Mouse (Mus musculus) lung, embryonic 16.5 days (tissue): ENCODE data around the gene Mocs3. TPM values are rescaled to one million over a fixed set of nuclear protein-coding genes. Genes with fewer than 3 reads are reported as not detected.
A peak's percentile ranks its signal among the peaks of the same experiment; 100 is the strongest.

ENCODE experiments used
- ATAC-seq: fragments of 200-750 bp; cut with Nextera tagmentation; 2 replicates; pipeline ENCODE4 v1.8.0; 2017; ENCODE audit warnings: low read depth, mild to moderate bottlenecking, moderate library complexity
- H3K27ac ChIP-seq: fragments of 300-500 bp; sonication (generic); 2 replicates; pipeline ENCODE4 v1.5.1; 2014; ENCODE audit warnings: mild to moderate bottlenecking, control low read depth, low read length
- H3K27me3 ChIP-seq: fragments of 300-500 bp; sonication (generic); 2 replicates; pipeline ENCODE4 v1.6.1; 2014; ENCODE audit warnings: low read depth, low read length, mixed read lengths; ENCODE audit not compliant: control insufficient read depth, insufficient read depth
- H3K36me3 ChIP-seq: fragments of 300-500 bp; sonication (generic); 2 replicates; pipeline ENCODE4 v1.6.1; 2014; ENCODE audit warnings: low read length; ENCODE audit not compliant: control insufficient read depth, insufficient read depth
- H3K4me1 ChIP-seq: fragments of 300-500 bp; sonication (generic); replicated peaks from 2 replicates; pipeline ENCODE4 v1.6.1; 2014; ENCODE audit warnings: low read length, mixed read lengths; ENCODE audit not compliant: control insufficient read depth, insufficient read depth
- H3K4me2 ChIP-seq: fragments of 300-500 bp; sonication (generic); 2 replicates; pipeline ENCODE4 v1.6.1; 2014; ENCODE audit warnings: low read depth, low read length, control low read depth
- H3K4me3 ChIP-seq: fragments of 300-500 bp; sonication (generic); 2 replicates; pipeline ENCODE4 v1.5.1; 2014; ENCODE audit warnings: mild to moderate bottlenecking, low read length, control low read depth
- H3K9ac ChIP-seq: fragments of 300-500 bp; sonication (generic); 2 replicates; pipeline ENCODE4 v1.6.1; 2014; ENCODE audit warnings: low read length, control low read depth
- H3K9me3 ChIP-seq: fragments of 300-500 bp; sonication (generic); 2 replicates; pipeline ENCODE4 v1.6.1; 2016; ENCODE audit warnings: low read length; ENCODE audit not compliant: control insufficient read depth
- WGBS: fragments of 180-500 bp; shearing (Covaris S2); extraction: QIAGEN DNeasy Blood & Tissue Kit; methylation state at CpG from one replicate; pipeline ENCODE4 v1.1.7; 2014; 5-methylcytosine and 5-hydroxymethylcytosine counted together
- polyA plus RNA-seq: library from polyadenylated mRNA; unstranded; fragments of >200 nt; fragmentation: Nextera tagmentation; extraction: Ambion mirVana; gene quantifications from 2 replicates; pipeline ENCODE4 v1.2.1, GENCODE M21; 2015

The Mocs3 gene
- 4.5 and 4.6 TPM in 2 replicates for polyA plus RNA-seq

DNA sequence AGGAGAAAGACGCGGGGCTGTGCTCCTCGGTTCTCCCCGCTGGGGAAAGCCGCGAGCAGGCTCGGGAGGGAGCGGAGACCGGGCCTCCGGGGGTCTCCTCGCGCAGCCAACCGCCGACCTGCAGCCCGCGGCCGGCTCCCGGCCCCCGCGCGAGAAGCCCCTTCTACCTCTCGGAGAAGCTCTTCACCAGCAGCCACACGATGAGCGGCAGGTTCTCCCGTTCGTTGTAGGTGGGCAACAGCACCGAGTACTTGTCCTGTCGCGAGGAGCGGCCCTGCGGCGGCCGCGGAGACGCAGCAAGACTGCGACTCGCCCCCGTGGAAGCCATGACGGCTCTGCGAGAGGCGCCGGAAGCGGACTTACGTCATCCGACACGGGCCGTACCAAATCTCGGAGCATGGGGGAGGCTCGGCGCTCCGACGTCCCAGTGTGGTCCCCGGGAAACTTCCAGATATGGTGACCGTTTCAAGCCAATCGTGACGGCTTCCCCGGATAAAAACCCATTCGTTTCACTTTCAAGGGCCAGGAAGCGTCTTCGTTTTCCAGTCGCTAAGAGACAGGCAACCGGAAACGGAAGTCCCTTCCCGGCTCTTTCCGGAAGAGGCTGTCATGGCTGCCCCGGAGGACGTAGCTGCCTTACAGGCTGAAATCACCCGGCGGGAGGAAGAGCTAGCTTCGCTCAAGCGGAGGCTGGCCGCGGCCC lies at the start of gene Mocs3, which contains the start of the genes Gm20716 and Dpm1:
Gene Mocs3 (plus strand): TSS at position 597 of the 703 bp plus-strand sequence.
Gene Gm20716 (minus strand): TSS at position 339 of the 703 bp plus-strand sequence.
Gene Dpm1 (minus strand): TSS at position 566 of the 703 bp plus-strand sequence.
- Histone ChIP-seq H3K4me2 (peak within 1 kb of the TSS; percentile 98), H3K36me3 (peaks cover 14% of the 10 kb centered on the region), H3K4me3 (peak within 1 kb of the TSS; percentile 67), H3K27me3 (no peaks in the 10 kb centered on the region), H3K27ac (peak within 1 kb of the TSS; percentile 91), H3K4me1 (peaks cover 21% of the 10 kb centered on the region), H3K9ac (peak within 1 kb of the TSS; percentile 77), H3K9me3 (no peaks in the 10 kb centered on the region)
- peak; percentile 88 for ATAC-seq
- whole genome bisulfite sequencing: under 1% methylated on average over 72 of the region's 73 CpGs

DNA sequence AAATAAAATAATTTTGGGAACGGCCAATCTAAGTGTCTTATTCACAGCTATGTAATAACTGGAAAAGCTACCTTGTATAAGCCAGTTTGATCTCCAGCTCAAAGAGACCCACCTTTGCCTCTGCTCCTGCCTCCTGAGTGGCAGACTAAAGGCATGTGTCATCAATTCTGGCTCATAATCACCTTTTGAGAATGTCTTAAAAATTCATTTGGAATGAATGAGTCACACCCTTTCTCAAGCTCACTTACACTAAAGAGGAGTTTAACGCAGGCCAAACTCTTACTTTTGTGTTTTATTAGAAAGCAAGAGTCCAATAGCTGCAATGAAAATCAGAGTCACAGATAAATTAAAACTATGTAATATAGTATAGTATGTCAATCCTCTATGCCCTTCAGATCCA lies 38.6 kb upstream of the Mocs3 start:
- no peaks in the 10 kb centered on the region for H3K27me3 ChIP-seq
- no peak overlapping the region for H3K9ac ChIP-seq
- H3K4me2 ChIP-seq: no peak overlapping the region
- ATAC-seq: no peak
- WGBS: 88% methylated on average over 2 of the region's 2 CpGs
- H3K27ac ChIP-seq: no peak overlapping the region
- H3K9me3 ChIP-seq: no peaks in the 10 kb centered on the region
- peaks cover 11% of the 10 kb centered on the region for H3K36me3 ChIP-seq
- no peak overlapping the region for H3K4me3 ChIP-seq
- H3K4me1 ChIP-seq: peaks cover 15% of the 10 kb centered on the region

DNA sequence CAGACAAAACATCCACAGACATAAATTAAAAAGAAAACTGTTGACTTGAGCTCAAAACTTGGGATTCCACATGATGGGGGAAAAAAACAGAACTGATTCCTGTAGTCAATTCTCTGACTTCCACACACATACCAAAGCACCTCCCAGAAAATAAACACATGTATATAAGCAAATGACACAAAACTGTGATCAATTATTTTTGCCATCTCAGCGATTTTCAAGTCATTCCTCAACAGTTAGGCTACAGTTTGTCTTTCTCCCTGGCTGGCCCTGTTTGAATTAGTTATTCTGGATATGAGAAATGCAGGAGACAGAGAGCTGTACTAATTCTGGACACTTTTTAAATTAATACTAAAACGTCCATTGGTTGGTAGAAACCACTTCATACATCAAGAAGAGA lies 36.7 kb upstream of the Mocs3 start:
- Histone ChIP-seq H3K27me3 (no peaks in the 10 kb centered on the region), H3K4me2 (no peak overlapping the region), H3K27ac (no peak overlapping the region), H3K4me3 (no peak overlapping the region), H3K4me1 (peaks cover 20% of the 10 kb centered on the region), H3K9ac (no peak overlapping the region), H3K9me3 (no peaks in the 10 kb centered on the region), H3K36me3 (peaks cover 4% of the 10 kb centered on the region; the same call in 1 of the 2 replicates)
- WGBS: 42% methylated on average over 2 of the region's 2 CpGs
- no peak for ATAC-seq

DNA sequence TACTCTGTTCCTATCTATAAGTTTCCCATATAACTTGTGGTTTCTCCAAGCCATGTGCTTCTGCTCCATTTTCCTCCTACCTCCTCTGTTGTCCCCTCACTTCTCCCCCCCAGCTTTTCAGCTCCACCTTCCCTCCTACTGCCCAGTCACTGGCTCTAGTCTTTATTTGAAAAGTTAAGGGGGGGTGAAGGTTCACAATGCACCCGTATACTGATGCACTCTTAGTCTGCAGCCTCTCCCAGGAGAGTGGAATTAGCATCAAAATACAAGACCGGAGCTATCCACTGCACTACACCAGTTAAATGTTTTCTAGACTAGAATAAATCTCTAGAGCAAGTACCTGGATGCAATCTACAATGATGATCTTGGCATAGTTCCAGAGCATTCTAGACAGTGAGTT lies 34.7 kb upstream of the Mocs3 start:
- Histone ChIP-seq H3K27ac (no peak overlapping the region), H3K4me3 (no peak overlapping the region), H3K9ac (no peak overlapping the region), H3K36me3 (peaks cover 4% of the 10 kb centered on the region; the same call in 1 of the 2 replicates), H3K4me1 (peaks cover 33% of the 10 kb centered on the region), H3K27me3 (no peaks in the 10 kb centered on the region), H3K9me3 (no peaks in the 10 kb centered on the region), H3K4me2 (no peak overlapping the region)
- WGBS: 63% methylated on average over 2 of the region's 2 CpGs
- no peak for ATAC-seq

DNA sequence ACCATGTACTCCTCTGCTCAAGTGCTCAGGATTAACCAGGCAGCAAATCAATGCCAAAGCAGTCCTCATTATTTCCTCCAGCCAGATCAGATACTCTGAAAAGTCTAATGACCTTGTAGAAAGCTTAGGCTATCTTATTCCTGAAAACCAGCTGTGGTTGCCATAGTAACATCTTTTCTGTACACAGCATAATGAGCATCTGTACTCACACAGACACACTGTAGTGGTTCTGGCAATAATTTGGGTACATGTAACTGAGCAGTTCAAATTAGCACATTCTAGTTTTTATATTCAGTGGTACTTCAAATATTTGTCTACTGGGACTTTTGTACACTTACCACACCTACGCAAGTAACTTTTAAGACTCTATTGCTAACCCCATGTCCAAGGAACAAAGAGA lies 32.0 kb upstream of the Mocs3 start:
- Histone ChIP-seq H3K9ac (no peak overlapping the region), H3K9me3 (peaks cover 1% of the 10 kb centered on the region), H3K36me3 (peaks cover 4% of the 10 kb centered on the region), H3K27me3 (no peaks in the 10 kb centered on the region), H3K4me1 (peaks cover 36% of the 10 kb centered on the region), H3K27ac (no peak overlapping the region), H3K4me2 (no peak overlapping the region), H3K4me3 (no peak overlapping the region)
- no peak for ATAC-seq
- WGBS: 63% methylated on average over 1 of the region's 1 CpGs

DNA sequence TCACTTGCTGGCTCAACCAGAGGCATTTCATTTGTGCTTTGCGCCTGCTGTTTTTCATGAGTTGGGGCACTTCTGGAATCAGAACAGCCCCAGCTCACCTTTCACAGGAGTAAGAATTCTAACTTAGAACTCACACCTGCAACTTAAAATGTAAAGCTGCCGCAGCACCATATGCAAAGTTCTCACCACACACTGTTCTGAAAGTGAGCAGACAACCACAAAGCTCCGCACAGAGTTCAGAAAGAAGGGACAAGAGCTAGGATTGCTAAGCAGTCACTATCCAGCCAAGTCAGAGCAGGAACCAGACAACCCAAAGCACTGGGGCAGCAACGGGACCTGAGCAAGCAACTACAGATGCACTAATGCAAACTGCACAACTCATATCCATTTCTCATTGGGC lies 30.9 kb upstream of the Mocs3 start:
- 80% methylated on average over 4 of the region's 4 CpGs for WGBS
- Histone ChIP-seq H3K9me3 (peaks cover 3% of the 10 kb centered on the region), H3K27ac (no peak overlapping the region), H3K36me3 (peaks cover 9% of the 10 kb centered on the region), H3K4me1 (peaks cover 39% of the 10 kb centered on the region), H3K4me2 (0 out of 2 replicates have a peak overlapping the region, but pooled peaks have one; percentile 4), H3K27me3 (no peaks in the 10 kb centered on the region), H3K9ac (no peak overlapping the region), H3K4me3 (no peak overlapping the region)
- no peak for ATAC-seq

DNA sequence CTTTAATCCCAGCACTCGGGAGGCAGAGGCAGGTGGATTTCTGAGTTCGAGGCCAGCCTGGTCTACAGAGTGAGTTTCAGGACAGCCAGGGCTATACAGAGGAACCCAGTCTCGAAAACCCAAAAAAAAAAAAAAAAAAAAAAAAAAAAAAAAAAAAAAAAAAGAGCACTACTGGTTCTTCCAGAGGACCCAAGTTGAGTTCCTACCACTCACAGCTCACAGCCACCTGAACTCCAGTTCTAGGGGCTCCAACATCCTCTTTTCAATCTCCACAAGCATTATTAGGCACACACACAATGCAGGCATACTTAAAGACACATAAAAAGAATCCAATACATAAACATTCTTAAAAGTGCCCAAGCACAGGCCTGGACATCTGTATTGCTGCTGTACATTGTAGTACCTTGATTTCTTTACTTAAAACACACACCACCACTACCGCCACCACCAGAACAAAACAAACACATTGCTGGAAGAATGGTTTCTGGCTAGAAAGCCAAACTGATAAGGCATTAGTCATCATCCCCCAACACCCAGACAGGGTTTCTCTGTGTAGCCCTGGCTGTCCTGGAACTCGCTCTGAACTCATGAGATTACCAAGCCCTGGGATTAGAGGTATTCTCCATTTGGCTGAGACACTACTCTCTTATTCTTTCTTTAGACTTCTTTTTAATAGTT lies 30.3 kb upstream of the Mocs3 start:
- no peak overlapping the region for H3K9ac ChIP-seq
- peaks cover 44% of the 10 kb centered on the region for H3K4me1 ChIP-seq
- H3K36me3 ChIP-seq: peaks cover 9% of the 10 kb centered on the region
- no peak overlapping the region for H3K27ac ChIP-seq
- no peak overlapping the region for H3K4me2 ChIP-seq
- H3K4me3 ChIP-seq: no peak overlapping the region
- no peak for ATAC-seq
- WGBS: 69% methylated on average over 4 of the region's 5 CpGs
- no peaks in the 10 kb centered on the region for H3K27me3 ChIP-seq
- peaks cover 3% of the 10 kb centered on the region for H3K9me3 ChIP-seq

DNA sequence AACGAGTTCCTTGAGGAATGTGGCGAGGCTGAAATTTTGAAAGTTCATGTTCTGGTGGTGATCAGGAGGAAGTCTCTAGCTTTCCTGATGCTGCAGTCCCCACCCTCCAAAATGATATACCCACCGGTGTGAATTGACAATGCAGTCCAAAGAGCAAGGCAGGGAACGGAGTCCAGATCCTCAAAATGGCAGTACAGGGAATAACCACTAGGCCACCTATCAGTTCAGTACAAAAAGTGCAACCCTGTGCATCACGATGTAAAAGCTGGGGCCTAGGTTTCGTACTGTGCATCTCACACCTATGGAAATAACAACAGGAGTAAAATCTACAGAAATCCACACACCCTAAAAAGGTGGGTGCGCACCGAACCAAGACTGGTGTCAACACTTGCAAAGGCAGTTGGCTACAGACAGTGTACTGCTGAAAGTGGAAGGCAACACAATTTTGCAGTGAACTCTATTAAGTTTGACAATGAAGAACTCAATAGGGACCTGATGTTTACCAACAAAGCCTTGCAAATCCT lies 25.9 kb upstream of the Mocs3 start:
- H3K27me3 ChIP-seq: no peaks in the 10 kb centered on the region
- H3K4me1 ChIP-seq: peaks cover 29% of the 10 kb centered on the region
- peak overlapping the region; percentile 86 for H3K4me2 ChIP-seq
- peak overlapping the region; percentile 94 for H3K4me3 ChIP-seq
- ATAC-seq: no peak
- peaks cover 3% of the 10 kb centered on the region for H3K9me3 ChIP-seq
- H3K9ac ChIP-seq: peak overlapping the region; percentile 100
- 69% methylated on average over 8 of the region's 8 CpGs for WGBS
- no peak overlapping the region for H3K27ac ChIP-seq
- peaks cover 12% of the 10 kb centered on the region for H3K36me3 ChIP-seq

DNA sequence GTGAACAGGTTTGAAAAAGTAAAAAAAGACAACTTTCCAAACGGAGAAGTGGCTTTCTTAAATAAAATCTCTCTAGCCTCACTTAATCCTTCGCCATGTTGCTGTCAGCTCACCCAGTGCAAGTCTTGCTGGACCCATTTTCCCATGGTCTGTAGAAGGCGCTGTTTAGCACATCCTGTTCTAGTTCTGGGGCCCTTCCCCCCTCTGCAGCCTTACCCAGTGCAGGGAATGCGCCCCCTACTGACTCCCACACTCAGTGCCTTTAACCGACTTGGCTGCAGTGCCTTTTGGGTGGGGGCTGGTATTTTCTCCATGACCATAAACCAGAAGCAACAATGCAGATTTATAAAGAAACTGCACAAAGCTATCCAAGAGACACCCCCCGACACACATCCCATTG lies 25.2 kb upstream of the Mocs3 start:
- peak overlapping the region; percentile 98 for H3K27ac ChIP-seq
- WGBS: 1% methylated on average over 6 of the region's 6 CpGs
- H3K4me2 ChIP-seq: peak overlapping the region; percentile 86
- ATAC-seq: peak; percentile 45
- peak overlapping the region; percentile 94 for H3K4me3 ChIP-seq
- peaks cover 23% of the 10 kb centered on the region for H3K4me1 ChIP-seq
- H3K36me3 ChIP-seq: peaks cover 14% of the 10 kb centered on the region
- peaks cover 3% of the 10 kb centered on the region for H3K9me3 ChIP-seq
- H3K27me3 ChIP-seq: no peaks in the 10 kb centered on the region
- H3K9ac ChIP-seq: peak overlapping the region; percentile 100
